Mouse (Mus musculus): ENCODE measurements around the gene Fam43b.

GRCm38 (mm10) chr4:138356551-138356950, 39.8 kb downstream of the Fam43b start:
- TF ChIP-seq CTCF (IDR thresholded peaks at IDR 0.05; ENCODE audit: insufficient read depth, low read length), result no peak
- no peak for TF ChIP-seq POLR2A (IDR thresholded peaks at IDR 0.05; ENCODE audit: borderline replicate concordance, extremely low read depth, low read depth, low read length)

Measured in lung, adult 2 months (tissue).